Mouse (Mus musculus) stomach, embryonic 15.5 days (tissue): ENCODE data around the gene Tymp. TPM values are rescaled to one million over a fixed set of nuclear protein-coding genes. Genes with fewer than 3 reads are reported as not detected.
A peak's percentile ranks its signal among the peaks of the same experiment; 100 is the strongest.

Source experiments
- ATAC-seq: fragments of 200-750 bp; cut with Nextera tagmentation; 2 replicates; pipeline ENCODE4 v1.8.0; 2017; ENCODE audit warnings: low read depth, moderate number of reproducible peaks, moderate TSS enrichment; ENCODE audit not compliant: insufficient read depth, low FRiP score
- H3K27ac ChIP-seq: fragments of 300-500 bp; sonication (generic); 2 replicates; pipeline ENCODE4 v1.5.1; 2015; ENCODE audit warnings: mild to moderate bottlenecking, inconsistent platforms
- H3K27me3 ChIP-seq: fragments of 300-500 bp; sonication (generic); replicated peaks from 2 replicates; pipeline ENCODE4 v1.6.1; 2015; ENCODE audit warnings: inconsistent platforms
- H3K36me3 ChIP-seq: fragments of 300-500 bp; sonication (generic); 2 replicates; pipeline ENCODE4 v1.6.1; 2015; ENCODE audit warnings: inconsistent platforms
- H3K4me1 ChIP-seq: fragments of 300-500 bp; sonication (generic); 2 replicates; pipeline ENCODE4 v1.6.1; 2015; ENCODE audit warnings: inconsistent platforms
- H3K4me2 ChIP-seq: fragments of 300-500 bp; sonication (generic); 2 replicates; pipeline ENCODE4 v1.6.1; 2015; ENCODE audit warnings: mild to moderate bottlenecking, inconsistent platforms
- H3K4me3 ChIP-seq: fragments of 300-500 bp; sonication (generic); replicated peaks from 2 replicates; pipeline ENCODE4 v1.5.1; 2015; ENCODE audit warnings: inconsistent platforms
- H3K9ac ChIP-seq: fragments of 300-500 bp; sonication (generic); 2 replicates; pipeline ENCODE4 v1.6.1; 2015; ENCODE audit warnings: inconsistent platforms
- H3K9me3 ChIP-seq: fragments of 300-500 bp; sonication (generic); 2 replicates; pipeline ENCODE4 v1.6.1; 2016; ENCODE audit warnings: inconsistent platforms
- WGBS: fragments of 180-500 bp; shearing (Covaris S2); methylation state at CpG from one replicate; pipeline ENCODE4 v1.1.7; 2015; 5-methylcytosine and 5-hydroxymethylcytosine counted together
- polyA plus RNA-seq: library from polyadenylated mRNA; unstranded; fragments of >200 nt; fragmentation: Nextera tagmentation; extraction: Ambion mirVana; gene quantifications from 2 replicates; pipeline ENCODE4 v1.2.1, GENCODE M21; 2015

The Tymp gene
- polyA plus RNA-seq, 1 experiment from 2014 or later = 1.5 TPM

GRCm38 (mm10) chr15:89352054-89352453, 24.8 kb downstream of the Tymp start:
- H3K27me3 ChIP-seq = no peaks in the 10 kb centered on the region
- H3K36me3 ChIP-seq = peaks cover 33% of the 10 kb centered on the region
- H3K4me1 ChIP-seq = peaks cover 16% of the 10 kb centered on the region
- no peak overlapping the region for H3K9ac ChIP-seq
- ATAC-seq = no peak
- H3K9me3 ChIP-seq = no peaks in the 10 kb centered on the region
- WGBS = 88% methylated on average over 14 of the region's 14 CpGs
- H3K4me2 ChIP-seq = no peak overlapping the region
- H3K4me3 ChIP-seq = no peak overlapping the region
- no peak overlapping the region for H3K27ac ChIP-seq

- ATAC-seq = no peak
- H3K4me2 ChIP-seq = no peak overlapping the region
- peaks cover 13% of the 10 kb centered on the region for H3K4me1 ChIP-seq
- H3K36me3 ChIP-seq = peaks cover 33% of the 10 kb centered on the region
- no peaks in the 10 kb centered on the region for H3K27me3 ChIP-seq
- WGBS = 86% methylated on average over 15 of the region's 15 CpGs
- H3K9ac ChIP-seq = no peak overlapping the region
- no peak overlapping the region for H3K4me3 ChIP-seq
- no peaks in the 10 kb centered on the region for H3K9me3 ChIP-seq
- H3K27ac ChIP-seq = no peak overlapping the region
Observed at GRCm38 (mm10) chr15:89351302-89351701, 25.5 kb downstream of the Tymp start.

GRCm38 (mm10) chr15:89350447-89350846, 26.4 kb downstream of the Tymp start:
- no peak overlapping the region for H3K4me2 ChIP-seq
- H3K9ac ChIP-seq = no peak overlapping the region
- 92% methylated on average over 5 of the region's 5 CpGs for WGBS
- H3K36me3 ChIP-seq = peaks cover 33% of the 10 kb centered on the region
- no peak for ATAC-seq
- no peak overlapping the region for H3K27ac ChIP-seq
- no peaks in the 10 kb centered on the region for H3K9me3 ChIP-seq
- H3K4me3 ChIP-seq = no peak overlapping the region
- no peaks in the 10 kb centered on the region for H3K27me3 ChIP-seq
- peaks cover 13% of the 10 kb centered on the region for H3K4me1 ChIP-seq

- H3K4me2 ChIP-seq = no peak overlapping the region
Observed at GRCm38 (mm10) chr15:89343325-89343724, 33.5 kb downstream of the Tymp start.

GRCm38 (mm10) chr15:89341678-89342077, 35.2 kb downstream of the Tymp start:
- no peak overlapping the region for H3K27ac ChIP-seq
- H3K27me3 ChIP-seq = no peaks in the 10 kb centered on the region
- no peak for ATAC-seq
- no peaks in the 10 kb centered on the region for H3K9me3 ChIP-seq
- H3K36me3 ChIP-seq = no peaks in the 10 kb centered on the region
- no peak overlapping the region for H3K4me2 ChIP-seq
- no peaks in the 10 kb centered on the region for H3K4me1 ChIP-seq
- no peak overlapping the region for H3K9ac ChIP-seq
- WGBS = 52% methylated on average over 1 of the region's 1 CpGs
- no peak overlapping the region for H3K4me3 ChIP-seq

More at GRCm38 (mm10) chr15:89343325-89343724, 33.5 kb downstream of the Tymp start:
- Histone ChIP-seq H3K36me3 (no peaks in the 10 kb centered on the region), H3K27me3 (no peaks in the 10 kb centered on the region), H3K27ac (no peak overlapping the region), H3K4me1 (no peaks in the 10 kb centered on the region), H3K4me3 (no peak overlapping the region), H3K9me3 (no peaks in the 10 kb centered on the region), H3K9ac (no peak overlapping the region)
- no peak for ATAC-seq
- WGBS = 78% methylated on average over 3 of the region's 3 CpGs

- ATAC-seq = no peak
- Histone ChIP-seq H3K4me1 (no peaks in the 10 kb centered on the region), H3K27me3 (no peaks in the 10 kb centered on the region), H3K9ac (no peak overlapping the region), H3K27ac (no peak overlapping the region), H3K4me2 (no peak overlapping the region), H3K9me3 (no peaks in the 10 kb centered on the region), H3K4me3 (no peak overlapping the region), H3K36me3 (no peaks in the 10 kb centered on the region)
- WGBS = 76% methylated on average over 3 of the region's 3 CpGs
Observed at GRCm38 (mm10) chr15:89340136-89340535, 36.7 kb downstream of the Tymp start.

- 79% methylated on average over 2 of the region's 2 CpGs for WGBS
Observed at GRCm38 (mm10) chr15:89339696-89340095, 37.1 kb downstream of the Tymp start.

GRCm38 (mm10) chr15:89336422-89336821, 40.4 kb downstream of the Tymp start:
- Histone ChIP-seq H3K27ac (no peak overlapping the region), H3K36me3 (no peaks in the 10 kb centered on the region), H3K9ac (no peak overlapping the region), H3K4me2 (no peak overlapping the region), H3K27me3 (no peaks in the 10 kb centered on the region), H3K9me3 (no peaks in the 10 kb centered on the region), H3K4me3 (no peak overlapping the region), H3K4me1 (no peaks in the 10 kb centered on the region)
- WGBS = 84% methylated on average over 14 of the region's 14 CpGs
- no peak for ATAC-seq

More at GRCm38 (mm10) chr15:89339696-89340095, 37.1 kb downstream of the Tymp start:
- Histone ChIP-seq H3K4me2 (no peak overlapping the region), H3K27me3 (no peaks in the 10 kb centered on the region), H3K4me3 (no peak overlapping the region), H3K4me1 (no peaks in the 10 kb centered on the region), H3K27ac (no peak overlapping the region), H3K9ac (no peak overlapping the region), H3K36me3 (no peaks in the 10 kb centered on the region), H3K9me3 (no peaks in the 10 kb centered on the region)
- ATAC-seq = no peak

- no peak overlapping the region for H3K4me2 ChIP-seq
- no peaks in the 10 kb centered on the region for H3K27me3 ChIP-seq
- no peak overlapping the region for H3K27ac ChIP-seq
- no peak overlapping the region for H3K9ac ChIP-seq
- no peaks in the 10 kb centered on the region for H3K4me1 ChIP-seq
- 77% methylated on average over 17 of the region's 17 CpGs for WGBS
- H3K36me3 ChIP-seq = no peaks in the 10 kb centered on the region
- ATAC-seq = no peak
- H3K9me3 ChIP-seq = no peaks in the 10 kb centered on the region
- no peak overlapping the region for H3K4me3 ChIP-seq
Observed at GRCm38 (mm10) chr15:89334774-89335537, 41.9 kb downstream of the Tymp start.

- Histone ChIP-seq H3K27me3 (no peaks in the 10 kb centered on the region), H3K27ac (no peak within 1 kb of the TSS), H3K36me3 (no peaks in the 10 kb centered on the region), H3K9ac (no peak within 1 kb of the TSS), H3K9me3 (no peaks in the 10 kb centered on the region), H3K4me1 (no peaks in the 10 kb centered on the region), H3K4me2 (no peak within 1 kb of the TSS), H3K4me3 (no peak within 1 kb of the TSS)
- WGBS = 83% methylated on average over 7 of the region's 7 CpGs
- ATAC-seq = no peak
Observed at GRCm38 (mm10) chr15:89334271-89334670, 42.6 kb downstream of the Tymp start, which contains the start of gene Miox. Gene Miox, plus strand, starts transcription at chr15:89334398.

GRCm38 (mm10) chr15:89326441-89326840, 50.4 kb downstream of the Tymp start:
- no peak for ATAC-seq
- peaks cover 3% of the 10 kb centered on the region; the same call in 1 of the 2 replicates for H3K4me1 ChIP-seq
- H3K27ac ChIP-seq = no peak overlapping the region
- H3K4me2 ChIP-seq = no peak overlapping the region
- H3K27me3 ChIP-seq = no peaks in the 10 kb centered on the region; the same call in 1 of the 2 replicates
- WGBS = 53% methylated on average over 5 of the region's 5 CpGs
- no peaks in the 10 kb centered on the region for H3K36me3 ChIP-seq
- no peak overlapping the region for H3K9ac ChIP-seq
- no peaks in the 10 kb centered on the region for H3K9me3 ChIP-seq
- H3K4me3 ChIP-seq = no peak overlapping the region

- H3K4me3 ChIP-seq = no peak overlapping the region
- WGBS = 84% methylated on average over 4 of the region's 4 CpGs
- H3K9ac ChIP-seq = no peak overlapping the region
- H3K27ac ChIP-seq = no peak overlapping the region
- H3K36me3 ChIP-seq = no peaks in the 10 kb centered on the region
- H3K27me3 ChIP-seq = no peaks in the 10 kb centered on the region; the same call in 1 of the 2 replicates
- no peaks in the 10 kb centered on the region for H3K9me3 ChIP-seq
- H3K4me1 ChIP-seq = peaks cover 3% of the 10 kb centered on the region; the same call in 1 of the 2 replicates
- no peak for ATAC-seq
- 0 out of 2 replicates have a peak overlapping the region, but pooled peaks have one; percentile 54 for H3K4me2 ChIP-seq
Observed at GRCm38 (mm10) chr15:89323656-89324055, 53.2 kb downstream of the Tymp start.
